Mouse (Mus musculus): Measurements from ENCODE around the gene Rufy1. TPM values are rescaled to one million over a fixed set of nuclear protein-coding genes. Genes with fewer than 3 reads are reported as not detected.
A peak's percentile ranks its signal among the peaks of the same experiment; 100 is the strongest.
"Not testable (repeated sequence)": the region's sequence is repeated elsewhere in the genome, so short reads cannot be mapped to it uniquely, and the experiment has no call there.

Gene Rufy1
- polyA plus RNA-seq, 1 experiment from 2014 or later, result 22.7 TPM

- no peak for ATAC-seq (ENCODE audit: low FRiP score)
- no peak overlapping the region for H3K27ac ChIP-seq
- no peaks in the 10 kb centered on the region for H3K9me3 ChIP-seq
- H3K9ac ChIP-seq, result no peak overlapping the region
- WGBS, result 91% methylated on average over 13 of the region's 13 CpGs
- no peak overlapping the region for H3K4me3 ChIP-seq
- H3K27me3 ChIP-seq, result no peaks in the 10 kb centered on the region
- H3K4me1 ChIP-seq (replicated peaks), result peaks cover 31% of the 10 kb centered on the region
- H3K4me2 ChIP-seq, result no peak overlapping the region
- peaks cover 4% of the 10 kb centered on the region for H3K36me3 ChIP-seq
These were observed 56.5 kb downstream of the Rufy1 start for GRCm38 (mm10) chr11:50374286-50375015.

GRCm38 (mm10) chr11:50373621-50374020 is 57.3 kb downstream of the Rufy1 start:
- Histone ChIP-seq H3K36me3 (no peaks in the 10 kb centered on the region), H3K4me2 (no peak overlapping the region), H3K9ac (no peak overlapping the region), H3K9me3 (no peaks in the 10 kb centered on the region), H3K27ac (no peak overlapping the region), H3K27me3 (no peaks in the 10 kb centered on the region), H3K4me1 (replicated peaks) (peaks cover 23% of the 10 kb centered on the region), H3K4me3 (no peak overlapping the region)
- 83% methylated on average over 1 of the region's 1 CpGs for WGBS
- no peak for ATAC-seq (ENCODE audit: low FRiP score)

- Histone ChIP-seq H3K9me3 (no peaks in the 10 kb centered on the region), H3K4me2 (no peak overlapping the region), H3K4me3 (no peak overlapping the region), H3K4me1 (replicated peaks) (peaks cover 23% of the 10 kb centered on the region), H3K9ac (no peak overlapping the region), H3K27me3 (no peaks in the 10 kb centered on the region), H3K27ac (no peak overlapping the region), H3K36me3 (no peaks in the 10 kb centered on the region)
- no peak for ATAC-seq (ENCODE audit: low FRiP score)
These were observed 57.8 kb downstream of the Rufy1 start for GRCm38 (mm10) chr11:50373086-50373485.

GRCm38 (mm10) chr11:50371911-50372310 is 59.0 kb downstream of the Rufy1 start:
- Histone ChIP-seq H3K4me3 (peak overlapping the region; percentile 39), H3K4me1 (replicated peaks) (peaks cover 23% of the 10 kb centered on the region), H3K9me3 (no peaks in the 10 kb centered on the region), H3K36me3 (no peaks in the 10 kb centered on the region), H3K27ac (peak overlapping the region; percentile 95), H3K9ac (peak overlapping the region; percentile 79), H3K4me2 (peak overlapping the region; percentile 60), H3K27me3 (0 out of 2 replicates have a peak, but pooled peaks cover 5% of the 10 kb centered on the region)
- 92% methylated on average over 1 of the region's 1 CpGs for WGBS
- no peak for ATAC-seq (ENCODE audit: low FRiP score)

- H3K4me3 ChIP-seq, result peak overlapping the region; percentile 39
- peak overlapping the region; percentile 60 for H3K4me2 ChIP-seq
- 1% methylated on average over 18 of the region's 18 CpGs for WGBS
- H3K4me1 ChIP-seq (replicated peaks), result peaks cover 19% of the 10 kb centered on the region
- 0 out of 2 replicates have a peak, but pooled peaks cover 5% of the 10 kb centered on the region for H3K27me3 ChIP-seq
- peak overlapping the region; percentile 79 for H3K9ac ChIP-seq
- H3K9me3 ChIP-seq, result no peaks in the 10 kb centered on the region
- peak overlapping the region; percentile 95 for H3K27ac ChIP-seq
- ATAC-seq (ENCODE audit: low FRiP score), result peak; percentile 73; the same call in 1 of the 2 replicates
- no peaks in the 10 kb centered on the region for H3K36me3 ChIP-seq
These were observed 59.5 kb downstream of the Rufy1 start for GRCm38 (mm10) chr11:50371399-50371841.

GRCm38 (mm10) chr11:50370969-50371368 is 60.0 kb downstream of the Rufy1 start:
- Histone ChIP-seq H3K9ac (peak overlapping the region; percentile 79; the same call in 1 of the 2 replicates), H3K4me1 (replicated peaks) (peaks cover 15% of the 10 kb centered on the region), H3K9me3 (no peaks in the 10 kb centered on the region), H3K4me3 (peak overlapping the region; percentile 39; the same call in 1 of the 2 replicates), H3K27me3 (0 out of 2 replicates have a peak, but pooled peaks cover 5% of the 10 kb centered on the region), H3K4me2 (peak overlapping the region; percentile 60), H3K27ac (peak overlapping the region; percentile 95), H3K36me3 (no peaks in the 10 kb centered on the region)
- WGBS, result 56% methylated on average over 4 of the region's 4 CpGs
- peak; percentile 67; the same call in 1 of the 2 replicates for ATAC-seq (ENCODE audit: low FRiP score)

- Histone ChIP-seq H3K4me1 (replicated peaks) (peaks cover 15% of the 10 kb centered on the region), H3K4me3 (no peak overlapping the region), H3K36me3 (no peaks in the 10 kb centered on the region), H3K27me3 (0 out of 2 replicates have a peak, but pooled peaks cover 7% of the 10 kb centered on the region), H3K9ac (no peak overlapping the region), H3K9me3 (no peaks in the 10 kb centered on the region), H3K4me2 (no peak overlapping the region), H3K27ac (no peak overlapping the region)
- no peak for ATAC-seq (ENCODE audit: low FRiP score)
- whole genome bisulfite sequencing, result 92% methylated on average over 5 of the region's 5 CpGs
These were observed 61.5 kb downstream of the Rufy1 start for GRCm38 (mm10) chr11:50369360-50369911.

- H3K9me3 ChIP-seq, result no peaks in the 10 kb centered on the region
- H3K27me3 ChIP-seq, result 0 out of 2 replicates have a peak, but pooled peaks cover 7% of the 10 kb centered on the region
- H3K9ac ChIP-seq, result no peak overlapping the region
- no peak overlapping the region for H3K27ac ChIP-seq
- H3K4me3 ChIP-seq, result no peak overlapping the region
- H3K4me2 ChIP-seq, result no peak overlapping the region
- WGBS, result 94% methylated on average over 9 of the region's 9 CpGs
- H3K36me3 ChIP-seq, result no peaks in the 10 kb centered on the region
- ATAC-seq (ENCODE audit: low FRiP score), result no peak
- H3K4me1 ChIP-seq (replicated peaks), result peaks cover 15% of the 10 kb centered on the region
These were observed 63.4 kb downstream of the Rufy1 start for GRCm38 (mm10) chr11:50367531-50367930.

- H3K27ac ChIP-seq, result no peak overlapping the region
- H3K36me3 ChIP-seq, result no peaks in the 10 kb centered on the region
- H3K4me1 ChIP-seq (replicated peaks), result no peaks in the 10 kb centered on the region
- ATAC-seq (ENCODE audit: low FRiP score), result no peak
- H3K4me3 ChIP-seq, result no peak overlapping the region
- no peak overlapping the region for H3K9ac ChIP-seq
- H3K9me3 ChIP-seq, result no peaks in the 10 kb centered on the region
- no peak overlapping the region for H3K4me2 ChIP-seq
- peaks cover 13% of the 10 kb centered on the region; the same call in 1 of the 2 replicates for H3K27me3 ChIP-seq
These were observed 65.6 kb downstream of the Rufy1 start for GRCm38 (mm10) chr11:50365322-50365721.

- Histone ChIP-seq H3K27me3 (peaks cover 15% of the 10 kb centered on the region; the same call in 1 of the 2 replicates), H3K36me3 (no peaks in the 10 kb centered on the region), H3K9me3 (no peaks in the 10 kb centered on the region), H3K4me1 (replicated peaks) (0 out of 2 replicates have a peak, but pooled peaks cover 2% of the 10 kb centered on the region), H3K4me2 (no peak overlapping the region), H3K4me3 (no peak overlapping the region), H3K9ac (no peak overlapping the region), H3K27ac (no peak overlapping the region)
- ATAC-seq (ENCODE audit: low FRiP score), result peak; percentile 61; the same call in 1 of the 2 replicates
- WGBS, result 12% methylated on average over 4 of the region's 4 CpGs
These were observed 66.4 kb downstream of the Rufy1 start for GRCm38 (mm10) chr11:50364548-50364947.

- H3K9me3 ChIP-seq; H3K36me3 ChIP-seq; H3K4me3 ChIP-seq; H3K4me1 ChIP-seq (replicated peaks); H3K9ac ChIP-seq; ATAC-seq (ENCODE audit: low FRiP score); H3K27ac ChIP-seq; H3K4me2 ChIP-seq: not testable (repeated sequence)
- 90% methylated on average over 1 of the region's 1 CpGs for WGBS
- peaks cover 26% of the 10 kb centered on the region for H3K27me3 ChIP-seq
These were observed 69.6 kb downstream of the Rufy1 start for GRCm38 (mm10) chr11:50361282-50361681.

- H3K4me3 ChIP-seq, result peak overlapping the region; percentile 56
- peaks cover 24% of the 10 kb centered on the region for H3K27me3 ChIP-seq
- H3K4me2 ChIP-seq, result peak overlapping the region; percentile 89
- H3K4me1 ChIP-seq (replicated peaks), result peaks cover 9% of the 10 kb centered on the region; the same call in 1 of the 2 replicates
- H3K9me3 ChIP-seq, result no peaks in the 10 kb centered on the region
- H3K27ac ChIP-seq, result peak overlapping the region; percentile 72
- H3K9ac ChIP-seq, result peak overlapping the region; percentile 73
- peak; percentile 79 for ATAC-seq (ENCODE audit: low FRiP score)
- 3% methylated on average over 74 of the region's 74 CpGs for WGBS
- H3K36me3 ChIP-seq, result no peaks in the 10 kb centered on the region
These were observed 71.7 kb downstream of the Rufy1 start for GRCm38 (mm10) chr11:50358950-50359861.
